Mouse (Mus musculus): ENCODE measurements around the gene Ccnb1ip1. TPM values are rescaled to one million over a fixed set of nuclear protein-coding genes. Genes with fewer than 3 reads are reported as not detected.
A peak's percentile ranks its signal among the peaks of the same experiment; 100 is the strongest.

Ccnb1ip1 gene
- total and polyA plus RNA-seq, 3 experiments = 2.7 TPM; not detected in 2

GRCm38 (mm10) chr14:50771342-50771741 lies 36.2 kb downstream of the Ccnb1ip1 start:
- dilution Hi-C loops (cut with MboI; ENCODE audit: extremely low pct_ligation_motif_present, extremely low pct_unique_long_range_greater_than_20kb, low sequenced_read_pairs) (no loop called here), in situ Hi-C loops (cut with MboI; ENCODE audit: low pct_ligation_motif_present, low pct_unique_long_range_greater_than_20kb, low sequenced_read_pairs) (loop anchor here (25.0 kb wide), 1 partner anchor 409 kb away; the partner anchor contains the start of gene Tlr11)
- H3K9me3 ChIP-seq (replicated peaks; ENCODE audit: low read length) = no peaks in the 10 kb centered on the region
- no peaks in the 10 kb centered on the region for H3K27me3 ChIP-seq (replicated peaks)
- H3K4me3 ChIP-seq (replicated peaks in 1 of 3; ENCODE audit: low read depth in 2 of 3, low read length in 2 of 3, poor library complexity in 1 of 3) = no peak overlapping the region
- H3K9ac ChIP-seq (ENCODE audit: insufficient read depth, low read depth) = no peak overlapping the region
- TF ChIP-seq SIN3A (IDR thresholded peaks at IDR 0.05; ENCODE audit: low read length) (no peak), MAZ (IDR thresholded peaks at IDR 0.05; ENCODE audit: low read depth, low read length) (no peak), MEF2A (IDR thresholded peaks at IDR 0.05; ENCODE audit: borderline replicate concordance, low read depth, low read length) (no peak), RAD21 (IDR thresholded peaks at IDR 0.05; ENCODE audit: low read depth, low read length) (peak; percentile 2), ZC3H11A (IDR thresholded peaks at IDR 0.05; ENCODE audit: low read depth, low read length) (no peak), SMC3 (IDR thresholded peaks at IDR 0.05; ENCODE audit: low read depth, low read length) (peak; percentile 19; the same call in 1 of the 2 replicates), CHD1 (IDR thresholded peaks at IDR 0.05; ENCODE audit: low read depth, low read length) (no peak), CTCF (conservative IDR thresholded peaks at IDR 0.05 in 1 of 2, IDR thresholded peaks at IDR 0.05 in 1 of 2; ENCODE audit: low read depth in 2 of 2, low read length in 2 of 2) (peak; percentile 46 to 54)
- no peaks in the 10 kb centered on the region for H3K4me1 ChIP-seq (ENCODE audit: control insufficient read depth in 1 of 2, insufficient read depth in 2 of 2)
- H3K79me2 ChIP-seq (replicated peaks; ENCODE audit: control insufficient read depth, extremely low read depth, insufficient read depth, poor library complexity, severe bottlenecking) = no peaks in the 10 kb centered on the region
- H3K36me3 ChIP-seq (replicated peaks in 1 of 2; ENCODE audit: control insufficient read depth in 1 of 2, insufficient read depth in 1 of 2, low read length in 1 of 2) = peaks cover 53 to 83% of the 10 kb centered on the region in 2 experiments
- H3K27ac ChIP-seq (ENCODE audit: insufficient read depth, low read depth) = no peak overlapping the region
- DNase-seq (ENCODE audit: extremely low read depth) = peak; percentile 9
- no peak overlapping the region for H3K4me2 ChIP-seq (ENCODE audit: insufficient read depth, low read depth, poor library complexity, severe bottlenecking)

GRCm38 (mm10) chr14:50765736-50766135 lies 41.8 kb downstream of the Ccnb1ip1 start:
- no peaks in the 10 kb centered on the region for H3K9me3 ChIP-seq (replicated peaks; ENCODE audit: low read length)
- H3K36me3 ChIP-seq (replicated peaks in 1 of 2; ENCODE audit: control insufficient read depth in 1 of 2, insufficient read depth in 1 of 2, low read length in 1 of 2) = peaks cover 40 to 62% of the 10 kb centered on the region in 2 experiments
- no peaks in the 10 kb centered on the region for H3K4me1 ChIP-seq (ENCODE audit: control insufficient read depth in 1 of 2, insufficient read depth in 2 of 2)
- no peak overlapping the region for H3K9ac ChIP-seq (ENCODE audit: insufficient read depth, low read depth)
- in situ Hi-C loops (cut with MboI; ENCODE audit: low pct_ligation_motif_present, low pct_unique_long_range_greater_than_20kb, low sequenced_read_pairs) (loop anchor here (25.0 kb wide), 1 partner anchor 403 kb away; the partner anchor contains the start of gene Tlr11), dilution Hi-C loops (cut with MboI; ENCODE audit: extremely low pct_ligation_motif_present, extremely low pct_unique_long_range_greater_than_20kb, low sequenced_read_pairs) (no loop called here)
- no peak for TF ChIP-seq JUND (conservative IDR thresholded peaks at IDR 0.05; ENCODE audit: low read depth, low read length)
- no peak for TF ChIP-seq CTCF (conservative IDR thresholded peaks at IDR 0.05 in 1 of 2, IDR thresholded peaks at IDR 0.05 in 1 of 2; ENCODE audit: low read depth in 2 of 2, low read length in 2 of 2)
- TF ChIP-seq ELF1 (IDR thresholded peaks at IDR 0.05; ENCODE audit: low read depth, low read length) = no peak
- TF ChIP-seq RCOR1 (conservative IDR thresholded peaks at IDR 0.05; ENCODE audit: low read depth, low read length) = no peak
- no peak for TF ChIP-seq E2F4 (IDR thresholded peaks at IDR 0.05; ENCODE audit: insufficient replicate concordance, low read depth, low read length)
- no peak for TF ChIP-seq SIN3A (IDR thresholded peaks at IDR 0.05; ENCODE audit: low read length)
- no peaks in the 10 kb centered on the region for H3K79me2 ChIP-seq (replicated peaks; ENCODE audit: control insufficient read depth, extremely low read depth, insufficient read depth, poor library complexity, severe bottlenecking)
- DNase-seq (ENCODE audit: extremely low read depth) = no peak
- H3K4me3 ChIP-seq (replicated peaks in 1 of 3; ENCODE audit: low read depth in 2 of 3, low read length in 2 of 3, poor library complexity in 1 of 3) = no peak overlapping the region
- H3K27ac ChIP-seq (ENCODE audit: insufficient read depth, low read depth) = no peak overlapping the region
- no peak overlapping the region for H3K4me2 ChIP-seq (ENCODE audit: insufficient read depth, low read depth, poor library complexity, severe bottlenecking)
- no peaks in the 10 kb centered on the region for H3K27me3 ChIP-seq (replicated peaks)
